Mouse (Mus musculus) left cerebral cortex, postnatal 14 days (tissue): ENCODE measurements around the gene Fam24a. TPM values are rescaled to one million over a fixed set of nuclear protein-coding genes. Genes with fewer than 3 reads are reported as not detected.

Experiments
- DNase-seq, 2 experiments: peaks; one replicate each; pipeline ENCODE4 v3.0.0; 2021 to 2022; ENCODE audit warnings: low spot score in 2 of 2, mixed read lengths in 1 of 2
- intact Hi-C: fragments of 180-260 bp; cut with DNase I; formaldehyde crosslinking; loops from one replicate; pipeline ENCODE4 v1.15.1; 2025
- total RNA-seq, 2 experiments: library from RNA; stranded (reverse); gene quantifications; 2 replicates each; pipeline ENCODE4 v1.2.3; 2021

Fam24a gene
- total RNA-seq, 2 experiments from 2014 or later: not detected

DNA sequence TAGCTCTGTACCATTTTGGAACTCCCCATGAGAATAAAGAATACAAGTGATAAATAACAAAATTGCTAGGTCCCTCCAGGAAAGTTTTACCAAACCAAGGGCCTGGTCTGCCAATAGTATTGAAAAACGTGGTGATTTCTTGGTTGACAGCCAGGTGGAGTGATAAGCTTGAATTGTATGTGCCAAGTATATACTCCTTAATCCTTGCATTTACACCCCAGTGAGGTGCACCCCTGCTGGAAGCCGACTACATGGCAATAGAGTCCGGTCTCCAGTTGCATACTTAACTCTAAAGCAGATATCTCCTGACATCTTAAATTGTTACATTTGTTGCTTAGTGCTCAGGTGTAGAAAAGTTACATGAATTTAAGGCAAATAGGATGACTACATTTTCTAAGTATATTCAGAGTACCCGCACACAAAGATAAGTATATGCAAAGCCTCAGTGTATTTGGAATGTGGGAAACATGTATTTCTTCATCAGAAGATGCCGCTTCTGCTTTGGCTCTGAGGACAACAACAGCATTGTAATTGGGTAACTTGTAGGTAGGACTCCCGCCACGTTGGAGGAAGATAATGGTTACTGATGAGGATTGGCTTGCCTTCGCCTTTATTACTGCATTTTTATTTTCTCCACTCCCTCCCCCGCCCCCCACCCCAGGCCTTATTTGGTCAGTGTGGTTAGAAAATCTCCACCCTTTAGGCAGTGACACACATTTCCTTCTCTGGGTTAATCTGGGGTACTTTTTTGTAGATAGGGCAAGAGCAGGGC, 38.4 kb downstream of the Fam24a start:
- no peak for DNase-seq
- intact Hi-C loops: no loop called here

Other genes starting within 250 kb of the Fam24a start
- not detected for gene 4933402N03Rik, start 187.6 kb upstream of the Fam24a start, total RNA-seq
- gene 5430419D17Rik, start 159.5 kb upstream of the Fam24a start, total RNA-seq: not detected
- under 1 TPM; 0.15 to 0.20 TPM for gene Cuzd1, start 11.6 kb upstream of the Fam24a start, total RNA-seq
- gene Fam24b, start 4.3 kb upstream of the Fam24a start, total RNA-seq: under 1 TPM in 1 of 2 experiments, not detected in 1; 0.89 TPM
- gene 2310057M21Rik, start 28.9 kb downstream of the Fam24a start, total RNA-seq: 10 to 100 TPM; 21.7 to 26.0 TPM
- 10 to 100 TPM; 40.9 to 49.8 TPM for gene Pstk, start 37.3 kb downstream of the Fam24a start, total RNA-seq
- gene Ikzf5, start 76.7 kb downstream of the Fam24a start, total RNA-seq: 10 to 100 TPM; 45.1 to 45.9 TPM
- gene Acadsb, start 76.7 kb downstream of the Fam24a start, total RNA-seq: 10 to 100 TPM; 68.4 to 68.8 TPM
- not detected for gene Hmx3, start 209.0 kb downstream of the Fam24a start, total RNA-seq
- not detected for gene Hmx2, start 214.9 kb downstream of the Fam24a start, total RNA-seq
- gene Bub3, start 226.4 kb downstream of the Fam24a start, total RNA-seq: 10 to 100 TPM; 55.4 to 56.8 TPM